ENCODE assay signal across 15 mouse cellular contexts in genomic region chr9:66682822-66683221, GRCm38 (mm10). TPM values are rescaled to one million over a fixed set of nuclear protein-coding genes. Genes with fewer than 3 reads are reported as not detected.
A peak's percentile ranks its signal among the peaks of the same experiment; 100 is the strongest.
DNase-seq lines count a peak whose midpoint lies in the region; ATAC-seq and TF ChIP-seq lines count a peak whose summit lies in the region.
"Had no signal": no experiment of that assay in that cellular context is flagged by ENCODE, and none has a peak within 500 bp of the region (broad histone marks: within the 10 kb centered on the region; RNA-seq: fewer than 3 reads in every experiment).

No protein-coding gene starts in this region.

- no peak for ATAC-seq in lung, embryonic 14.5 days (ENCODE audit: insufficient read depth)
- peak; percentile 51 for ATAC-seq in activated CD4-positive, CD25-positive, alpha-beta regulatory T cell, adult 4 months
- peak; percentile 93 for ATAC-seq in neutrophil, adult 5-6 weeks (ENCODE audit: extremely low read depth, insufficient number of reproducible peaks, low FRiP score, poor library complexity, severe bottlenecking)
- ATAC-seq in frontal cortex, adult (ENCODE audit: low TSS enrichment) = no peak
- ATAC-seq: forebrain, embryonic 16.5 days had no signal

- no peak for TF ChIP-seq POLR2A in lung, adult 2 months (IDR thresholded peaks at IDR 0.05; ENCODE audit: borderline replicate concordance, extremely low read depth, low read depth, low read length)

- H3K4me3 ChIP-seq in lung, embryonic 14.5 days (ENCODE audit: low read depth, low read length) = no peak overlapping the region
- no peak overlapping the region for H3K4me3 ChIP-seq in lung, adult 2 months (replicated peaks; ENCODE audit: extremely low read depth, low read depth, low read length)
- H3K4me3 ChIP-seq: heart, embryonic 13.5 days; hindbrain, embryonic 10.5 days had no signal

- H3K4me1 ChIP-seq in lung, embryonic 14.5 days (ENCODE audit: insufficient read depth) = no peaks in the 10 kb centered on the region
- H3K4me1 ChIP-seq in lung, adult 2 months (ENCODE audit: control insufficient read depth, insufficient read depth, low read length) = no peaks in the 10 kb centered on the region

- 74% methylated on average over 3 of the region's 3 CpGs for WGBS in lung, embryonic 14.5 days
- 53% methylated on average over 3 of the region's 3 CpGs for WGBS in lung, adult 2 months

- TF ChIP-seq CTCF in lung, embryonic 14.5 days (IDR thresholded peaks at IDR 0.05; ENCODE audit: low read depth) = no peak
- no peak for TF ChIP-seq CTCF in lung, adult 2 months (IDR thresholded peaks at IDR 0.05; ENCODE audit: insufficient read depth, low read length)

- no peaks in the 10 kb centered on the region for H3K27me3 ChIP-seq in lung, embryonic 14.5 days (ENCODE audit: insufficient read depth, low read length)
- H3K27me3 ChIP-seq: heart, embryonic 13.5 days had no signal

- H3K27ac ChIP-seq in lung, embryonic 14.5 days (ENCODE audit: low read depth) = no peak overlapping the region
- H3K27ac ChIP-seq: heart, embryonic 13.5 days; hindbrain, embryonic 10.5 days had no signal

- DNase-seq in lung, embryonic 14.5 days = peak; percentile 17
- no peak for DNase-seq in lung, adult 2 months
- DNase-seq in lung, postnatal 25 days (ENCODE audit: low spot score) = peak; percentile 39
- no peak for DNase-seq in urinary bladder, postnatal 14 days (ENCODE audit: low spot score)
- no peak for DNase-seq in thymus, adult 18-20 months
- DNase-seq: cerebellum, adult 18-20 months; gastrocnemius, postnatal 10 days had no signal

- H3K9ac ChIP-seq in lung, embryonic 14.5 days = no peak overlapping the region
- H3K9ac ChIP-seq: heart, embryonic 13.5 days had no signal

- no peak overlapping the region for H3K4me2 ChIP-seq in lung, embryonic 14.5 days
- H3K4me2 ChIP-seq: heart, embryonic 13.5 days; midbrain, embryonic 11.5 days had no signal

- no peaks in the 10 kb centered on the region for H3K9me3 ChIP-seq in lung, embryonic 14.5 days (ENCODE audit: low read depth, low read length)

- no peaks in the 10 kb centered on the region for H3K36me3 ChIP-seq in lung, embryonic 14.5 days (ENCODE audit: insufficient read depth)
- H3K36me3 ChIP-seq: heart, embryonic 13.5 days; hindbrain, embryonic 10.5 days had no signal

RNA-seq across cellular contexts. Expression of gene Car12, which starts 30.7 kb away (rescaled TPM):
- 0.92 and 0.93 TPM in 2 replicates for polyA plus RNA-seq in lung, embryonic 14.5 days (2014; fragmentation: Nextera tagmentation; extraction: Ambion mirVana)
- polyA plus RNA-seq in lung, adult 2 months (2012; rRNA removed) = 0.88 and 6.7 TPM in 2 replicates
- polyA plus RNA-seq in activated CD4-positive, CD25-positive, alpha-beta regulatory T cell, adult 4 months (2017; shearing (Covaris generic)) = 10 to 100 TPM in 1 of 2 experiments, 1 to 10 TPM in 1; 9.0 to 11.3 TPM
- 0.12 and 0.74 TPM in 2 replicates for total RNA-seq in neutrophil, adult 5-6 weeks (2017)
- total RNA-seq: liver, adult 2 months had no signal
- polyA plus RNA-seq: liver, adult 2 months had no signal

Comparison
In these comparisons a context has a peak if more than half of its experiments do, and no peak if none do; other contexts are left out.
1. DNase-seq: peak in lung, embryonic 14.5 days (single experiment) and lung, postnatal 25 days (single experiment); none in lung, adult 2 months (single experiment), urinary bladder, postnatal 14 days (single experiment) and thymus, adult 18-20 months (0 of 2).
2. ATAC-seq: peak in activated CD4-positive, CD25-positive, alpha-beta regulatory T cell, adult 4 months (single experiment) and neutrophil, adult 5-6 weeks (single experiment); none in lung, embryonic 14.5 days (single experiment) and frontal cortex, adult (single experiment).